Mouse (Mus musculus) heart, embryonic 10.5 days (tissue): ENCODE results near the gene Olfml2b. TPM values are rescaled to one million over a fixed set of nuclear protein-coding genes. Genes with fewer than 3 reads are reported as not detected.

Source experiments
- DNase-seq: peaks from one replicate; pipeline ENCODE4 v3.0.0-alpha.2; 2017; ENCODE audit warnings: low spot score
- H3K27ac ChIP-seq: fragments of 300-500 bp; sonication (generic); 2 replicates; pipeline ENCODE4 v1.5.1; 2016; ENCODE audit warnings: mild to moderate bottlenecking
- H3K27me3 ChIP-seq: fragments of 300-500 bp; sonication (generic); 2 replicates; pipeline ENCODE4 v1.6.1; 2016; ENCODE audit warnings: mild to moderate bottlenecking; ENCODE audit not compliant: poor library complexity, insufficient read depth, severe bottlenecking
- H3K36me3 ChIP-seq: fragments of 300-500 bp; sonication (generic); 2 replicates; pipeline ENCODE4 v1.6.1; 2016; ENCODE audit warnings: mild to moderate bottlenecking, moderate library complexity
- H3K4me1 ChIP-seq: fragments of 300-500 bp; sonication (generic); 2 replicates; pipeline ENCODE4 v1.6.1; 2016; ENCODE audit warnings: mild to moderate bottlenecking
- H3K4me3 ChIP-seq: fragments of 300-500 bp; sonication (generic); 2 replicates; pipeline ENCODE4 v1.5.1; 2016; ENCODE audit warnings: mild to moderate bottlenecking, moderate library complexity
- H3K9me3 ChIP-seq: fragments of 300-500 bp; sonication (generic); 2 replicates; pipeline ENCODE4 v1.6.1; 2016; ENCODE audit warnings: mild to moderate bottlenecking, moderate library complexity
- WGBS: fragments of 180-500 bp; shearing (Covaris S2); methylation state at CpG from one replicate; pipeline ENCODE4 v1.1.7; 2016; 5-methylcytosine and 5-hydroxymethylcytosine counted together
- polyA plus RNA-seq: library from polyadenylated mRNA; unstranded; fragments of >200 nt; fragmentation: Nextera tagmentation; extraction: Ambion mirVana; gene quantifications from 2 replicates; pipeline ENCODE4 v1.2.1, GENCODE M21; 2016

Gene Olfml2b
- polyA plus RNA-seq, 1 experiment from 2014 or later, result 31.4 TPM

DNA sequence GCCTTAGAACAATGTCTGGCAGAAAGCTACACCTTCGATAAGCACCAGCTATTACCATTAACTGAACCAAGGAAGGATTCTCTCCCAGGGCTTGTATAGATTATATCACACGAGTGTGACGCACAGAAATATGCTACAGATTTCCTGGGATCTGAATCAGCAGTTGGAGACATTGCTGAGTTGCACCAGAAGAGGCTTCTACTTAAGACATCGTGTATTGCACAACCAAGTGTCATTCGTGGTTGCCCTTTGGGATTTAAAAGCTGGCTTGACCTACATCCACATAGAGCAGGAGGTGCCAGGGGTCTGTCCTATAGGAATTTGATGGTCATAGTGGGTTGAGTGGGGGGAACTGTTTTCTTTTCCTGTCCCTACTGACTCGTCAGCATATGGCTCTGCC, 58.6 kb downstream of the Olfml2b start:
- H3K36me3 ChIP-seq, result peaks cover 4% of the 10 kb centered on the region; the same call in 1 of the 2 replicates
- H3K4me3 ChIP-seq, result no peak overlapping the region
- 88% methylated on average over 6 of the region's 6 CpGs for WGBS
- DNase-seq, result no peak
- peaks cover 1% of the 10 kb centered on the region; the same call in 1 of the 2 replicates for H3K4me1 ChIP-seq
- no peak overlapping the region for H3K27ac ChIP-seq
- H3K27me3 ChIP-seq, result no peaks in the 10 kb centered on the region
- no peaks in the 10 kb centered on the region for H3K9me3 ChIP-seq

DNA sequence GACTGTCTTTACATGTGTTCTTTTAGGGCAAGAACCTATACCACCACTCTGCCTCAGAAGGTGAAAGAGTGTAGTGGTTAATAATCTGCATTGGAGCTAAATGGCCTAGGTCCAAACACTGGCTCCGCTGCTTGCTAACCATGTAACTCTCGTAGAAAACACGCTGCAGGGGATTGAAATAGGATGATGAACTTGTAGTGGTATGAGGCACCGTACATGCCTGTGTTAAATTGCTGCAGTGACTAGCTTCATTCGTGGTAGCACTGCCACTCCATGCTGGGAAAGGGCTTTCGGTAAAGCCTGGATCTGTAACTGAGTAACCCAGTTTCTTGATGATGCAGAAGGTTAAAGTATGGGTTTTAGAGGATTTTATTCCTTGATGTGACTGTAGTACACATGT, 59.8 kb downstream of the Olfml2b start:
- WGBS, result 90% methylated on average over 6 of the region's 6 CpGs
- H3K27ac ChIP-seq, result no peak overlapping the region
- H3K4me1 ChIP-seq, result peaks cover 5% of the 10 kb centered on the region; the same call in 1 of the 2 replicates
- DNase-seq, result no peak
- H3K27me3 ChIP-seq, result no peaks in the 10 kb centered on the region
- H3K4me3 ChIP-seq, result no peak overlapping the region
- H3K36me3 ChIP-seq, result peaks cover 9% of the 10 kb centered on the region; the same call in 1 of the 2 replicates
- no peaks in the 10 kb centered on the region for H3K9me3 ChIP-seq

DNA sequence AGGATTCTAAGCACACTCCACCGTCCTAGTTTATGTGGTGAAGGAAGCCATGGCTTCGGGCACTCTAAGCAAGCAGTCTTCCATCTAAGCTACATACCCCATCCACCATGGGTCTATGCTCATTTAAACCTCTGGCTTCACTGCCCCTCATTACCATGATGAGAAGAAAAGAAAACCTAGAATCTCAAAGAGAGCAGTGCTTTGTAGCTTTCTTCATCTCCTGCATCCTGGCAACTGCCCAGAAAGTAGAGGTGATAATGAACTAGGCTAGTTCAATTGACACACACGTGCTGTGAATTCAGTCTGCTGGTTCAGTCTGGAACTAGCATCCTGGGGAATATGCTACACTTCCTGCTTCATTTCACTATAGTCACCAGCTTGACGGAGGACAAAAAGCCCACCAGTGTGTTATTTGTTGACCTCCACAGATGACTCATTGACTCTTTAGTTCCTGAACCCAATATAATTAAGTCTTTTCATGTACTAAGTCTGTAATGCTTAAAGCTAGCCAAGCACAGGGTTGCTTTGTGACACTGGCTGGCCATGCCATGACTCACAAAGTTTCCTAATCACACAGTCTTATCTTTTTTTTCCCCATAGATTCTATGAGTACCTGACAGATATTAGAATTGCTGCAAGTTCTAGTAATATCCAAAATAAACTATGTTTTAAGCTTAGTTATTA, 60.7 kb downstream of the Olfml2b start:
- no peak overlapping the region for H3K4me3 ChIP-seq
- no peaks in the 10 kb centered on the region for H3K9me3 ChIP-seq
- H3K27ac ChIP-seq, result no peak overlapping the region
- peaks cover 8% of the 10 kb centered on the region; the same call in 1 of the 2 replicates for H3K4me1 ChIP-seq
- DNase-seq, result no peak
- WGBS, result 75% methylated on average over 4 of the region's 4 CpGs
- H3K27me3 ChIP-seq, result no peaks in the 10 kb centered on the region
- H3K36me3 ChIP-seq, result peaks cover 15% of the 10 kb centered on the region

DNA sequence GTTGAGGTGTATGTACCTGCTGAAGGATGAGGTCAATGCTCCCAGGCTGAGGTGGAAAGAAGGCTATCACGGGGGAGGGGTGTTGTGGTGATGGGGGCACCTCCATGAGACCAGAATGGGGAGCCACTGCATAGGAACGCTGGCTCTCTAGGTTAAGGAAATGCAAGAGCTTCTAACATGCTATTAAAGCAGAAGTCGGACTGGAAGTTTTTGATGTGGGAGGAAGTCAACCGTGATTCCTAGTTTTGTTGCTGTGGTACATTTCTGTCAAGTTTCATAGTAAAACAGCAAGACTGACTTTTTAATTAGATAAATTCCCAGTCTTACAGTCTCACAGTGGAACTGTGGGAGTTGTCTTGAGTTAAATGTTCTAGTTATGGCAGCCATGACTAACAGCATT, 61.7 kb downstream of the Olfml2b start:
- no peak for DNase-seq
- Histone ChIP-seq H3K27ac (no peak overlapping the region), H3K4me3 (no peak overlapping the region), H3K9me3 (no peaks in the 10 kb centered on the region), H3K36me3 (peaks cover 15% of the 10 kb centered on the region), H3K27me3 (no peaks in the 10 kb centered on the region), H3K4me1 (peaks cover 8% of the 10 kb centered on the region; the same call in 1 of the 2 replicates)
- 90% methylated on average over 4 of the region's 4 CpGs for WGBS

DNA sequence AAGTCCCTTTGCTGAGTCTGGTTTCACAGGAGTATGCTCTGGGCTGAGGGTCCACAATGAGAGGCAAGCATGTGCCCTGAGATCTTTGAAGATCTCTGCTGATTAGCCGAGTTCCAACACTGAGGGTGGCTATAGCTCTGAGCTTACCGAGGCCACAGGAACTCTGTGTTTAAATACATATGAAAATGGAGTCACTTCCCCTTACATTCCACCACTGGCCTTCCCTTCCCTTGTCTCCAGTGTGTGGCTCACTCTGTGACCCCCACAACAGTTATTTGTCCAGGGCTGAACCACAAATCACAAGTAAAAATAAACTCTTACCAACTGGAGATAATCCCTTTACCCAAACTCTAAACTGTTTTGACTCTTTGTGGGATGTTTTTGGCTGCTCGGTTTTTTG, 64.7 kb downstream of the Olfml2b start:
- H3K27me3 ChIP-seq, result no peaks in the 10 kb centered on the region
- DNase-seq, result no peak
- H3K9me3 ChIP-seq, result no peaks in the 10 kb centered on the region
- 77% methylated on average over 3 of the region's 3 CpGs for WGBS
- H3K27ac ChIP-seq, result no peak overlapping the region
- H3K4me3 ChIP-seq, result no peak overlapping the region
- H3K4me1 ChIP-seq, result peaks cover 8% of the 10 kb centered on the region; the same call in 1 of the 2 replicates
- peaks cover 15% of the 10 kb centered on the region for H3K36me3 ChIP-seq

DNA sequence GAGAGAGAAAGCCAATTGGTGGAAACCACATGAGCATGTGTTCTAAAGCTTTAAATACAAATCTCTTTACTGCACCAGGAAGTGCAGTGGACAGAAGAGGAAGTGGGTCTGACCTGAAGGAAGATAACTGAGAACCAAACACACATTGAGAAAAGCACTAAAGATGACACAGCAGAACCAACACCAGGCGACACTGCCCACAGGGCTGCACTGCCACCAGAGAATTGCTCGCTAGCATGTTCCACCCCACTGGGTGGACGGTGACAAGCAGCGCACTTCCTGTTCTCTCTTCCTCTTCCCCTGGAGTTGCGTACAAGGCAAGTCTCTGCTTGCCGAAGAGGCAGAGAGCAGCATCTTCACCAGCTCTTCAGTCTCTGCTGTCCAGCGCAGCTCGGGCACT, 65.1 kb downstream of the Olfml2b start:
- no peak for DNase-seq
- WGBS, result 87% methylated on average over 8 of the region's 8 CpGs
- no peaks in the 10 kb centered on the region for H3K27me3 ChIP-seq

DNA sequence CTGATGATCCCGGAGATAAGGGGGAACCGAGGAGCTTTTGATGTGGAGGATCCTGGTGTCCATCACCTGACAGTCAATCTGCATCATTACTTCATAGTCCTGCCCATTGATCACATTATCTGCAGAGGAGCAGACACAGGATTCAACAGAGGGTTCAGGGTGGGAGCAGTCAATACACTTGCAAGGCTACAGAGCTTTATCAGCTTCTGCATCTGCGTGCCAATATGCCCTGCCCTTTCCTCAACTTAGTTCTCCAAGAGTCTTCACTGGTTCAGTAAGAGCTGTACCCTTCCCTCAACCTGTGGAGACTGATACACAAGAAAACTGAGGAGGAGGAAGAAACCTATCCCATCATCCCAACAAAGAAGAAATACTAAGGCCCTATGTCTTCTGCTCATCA, 65.6 kb downstream of the Olfml2b start:
- no peaks in the 10 kb centered on the region for H3K9me3 ChIP-seq
- WGBS, result 82% methylated on average over 3 of the region's 3 CpGs
- H3K4me3 ChIP-seq, result no peak overlapping the region
- peaks cover 15% of the 10 kb centered on the region for H3K36me3 ChIP-seq
- no peaks in the 10 kb centered on the region for H3K27me3 ChIP-seq
- DNase-seq, result no peak
- H3K4me1 ChIP-seq, result peaks cover 8% of the 10 kb centered on the region; the same call in 1 of the 2 replicates
- no peak overlapping the region for H3K27ac ChIP-seq

More for the DNA sequence above, 65.1 kb downstream of the Olfml2b start:
- peaks cover 8% of the 10 kb centered on the region; the same call in 1 of the 2 replicates for H3K4me1 ChIP-seq
- no peaks in the 10 kb centered on the region for H3K9me3 ChIP-seq
- no peak overlapping the region for H3K27ac ChIP-seq
- no peak overlapping the region for H3K4me3 ChIP-seq
- peaks cover 15% of the 10 kb centered on the region for H3K36me3 ChIP-seq

DNA sequence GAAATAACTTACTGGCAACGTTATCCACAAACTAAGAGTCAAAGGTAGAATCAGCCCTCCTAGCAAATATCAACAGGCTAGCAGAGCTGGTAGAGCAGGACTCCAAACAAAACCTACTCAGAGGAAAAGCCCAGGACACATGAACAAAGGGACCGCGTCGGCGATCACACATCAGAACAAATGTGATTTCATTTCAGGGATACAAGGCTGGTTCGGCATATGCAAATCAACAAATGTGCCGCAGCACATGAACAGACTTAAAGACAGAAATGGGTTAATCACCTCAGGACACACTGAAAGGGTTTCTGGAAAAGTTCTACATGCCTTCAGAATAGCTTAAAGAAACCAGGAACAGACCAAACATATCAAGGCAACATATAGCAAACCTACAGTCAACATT, 67.4 kb downstream of the Olfml2b start:
- H3K27me3 ChIP-seq, result no peaks in the 10 kb centered on the region
- peaks cover 15% of the 10 kb centered on the region for H3K36me3 ChIP-seq
- no peak overlapping the region for H3K4me3 ChIP-seq
- no peak overlapping the region for H3K27ac ChIP-seq
- no peaks in the 10 kb centered on the region for H3K9me3 ChIP-seq
- WGBS, result 91% methylated on average over 7 of the region's 7 CpGs
- H3K4me1 ChIP-seq, result peaks cover 8% of the 10 kb centered on the region; the same call in 1 of the 2 replicates
- DNase-seq, result no peak

DNA sequence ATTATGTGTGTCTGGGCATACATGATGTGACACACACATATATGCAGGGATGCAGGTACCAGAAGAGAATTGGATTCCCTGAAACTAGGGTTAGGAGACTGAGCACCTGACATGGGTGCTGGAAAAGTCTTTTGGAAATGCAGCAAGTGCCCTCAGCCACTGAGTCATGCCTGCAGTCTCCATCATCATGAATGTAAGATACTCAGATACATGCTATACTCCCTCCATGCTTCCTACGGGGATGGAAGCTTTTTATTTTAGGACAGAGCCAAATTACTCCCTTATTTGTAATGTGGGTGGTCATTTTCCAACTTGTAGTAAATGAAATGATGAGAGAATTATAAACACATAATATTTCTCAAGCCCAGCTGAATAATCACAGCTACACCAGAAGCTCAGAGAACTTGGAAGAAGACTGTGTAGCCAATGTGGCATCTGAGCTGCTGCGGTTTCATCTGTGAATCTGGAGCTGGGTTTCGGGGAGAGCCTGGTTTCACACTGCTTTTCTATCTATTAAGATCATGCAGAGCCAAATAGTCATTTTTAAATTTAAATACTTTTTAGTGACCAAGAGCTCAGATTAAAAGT, 73.0 kb downstream of the Olfml2b start:
- no peaks in the 10 kb centered on the region for H3K36me3 ChIP-seq
- H3K4me3 ChIP-seq, result no peak overlapping the region
- 92% methylated on average over 3 of the region's 3 CpGs for WGBS
- H3K4me1 ChIP-seq, result no peaks in the 10 kb centered on the region; the same call in 1 of the 2 replicates
- H3K9me3 ChIP-seq, result no peaks in the 10 kb centered on the region
- H3K27me3 ChIP-seq, result no peaks in the 10 kb centered on the region
- no peak for DNase-seq
- H3K27ac ChIP-seq, result no peak overlapping the region

DNA sequence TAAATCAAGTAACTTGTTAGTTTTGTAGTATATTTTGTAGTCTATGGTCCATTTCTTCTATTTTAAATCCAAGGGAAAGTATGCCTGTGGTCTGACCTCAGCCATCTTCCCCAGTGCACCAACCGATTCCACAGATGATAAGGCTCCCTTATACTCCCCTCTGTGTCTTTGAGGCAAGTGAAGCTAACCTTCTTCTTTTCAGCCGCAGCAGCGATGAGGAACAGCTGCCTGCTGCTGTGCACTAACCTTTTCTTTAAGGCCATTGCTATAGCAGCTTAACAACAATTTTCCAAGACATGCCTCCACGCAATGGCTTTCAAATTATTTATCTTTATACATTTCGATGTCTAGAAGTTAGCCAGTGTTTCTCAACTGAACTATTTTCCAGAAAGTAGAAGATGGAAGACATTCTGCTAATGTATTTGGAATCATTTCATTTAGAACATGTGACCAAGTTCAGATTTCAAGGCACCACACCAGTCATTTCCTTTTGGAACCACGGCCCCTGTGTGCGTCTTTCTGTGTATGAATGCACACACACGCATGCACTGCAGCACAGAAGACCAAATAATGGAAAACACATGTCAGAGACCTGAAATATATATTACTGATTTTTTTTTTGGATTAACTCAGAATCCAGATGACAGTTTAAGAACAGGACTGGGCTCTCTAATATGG, 73.9 kb downstream of the Olfml2b start:
- Histone ChIP-seq H3K27me3 (no peaks in the 10 kb centered on the region), H3K36me3 (no peaks in the 10 kb centered on the region), H3K4me3 (no peak overlapping the region), H3K27ac (no peak overlapping the region), H3K9me3 (no peaks in the 10 kb centered on the region), H3K4me1 (no peaks in the 10 kb centered on the region; the same call in 1 of the 2 replicates)
- 83% methylated on average over 8 of the region's 8 CpGs for WGBS
- DNase-seq, result no peak

DNA sequence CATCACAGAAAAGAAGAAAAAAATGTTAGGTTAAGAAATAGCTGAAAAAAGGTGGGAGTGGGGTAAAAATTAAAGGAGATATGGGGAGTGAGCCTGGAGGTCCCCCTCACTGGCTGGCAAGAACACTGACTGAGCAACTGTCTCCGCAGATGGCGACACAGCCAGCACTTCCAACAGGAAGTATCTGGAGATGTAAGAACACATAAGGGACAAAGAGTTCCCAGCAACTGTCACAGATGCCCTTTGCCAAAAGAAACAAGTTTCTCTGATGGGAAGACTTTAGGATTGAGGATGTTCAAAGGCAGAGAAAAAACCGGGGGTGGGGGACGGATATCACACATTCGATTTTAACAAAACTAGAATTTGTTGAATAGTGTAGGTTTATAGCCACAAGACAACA, 77.2 kb downstream of the Olfml2b start:
- H3K9me3 ChIP-seq, result no peaks in the 10 kb centered on the region
- no peaks in the 10 kb centered on the region for H3K27me3 ChIP-seq
- H3K4me1 ChIP-seq, result no peaks in the 10 kb centered on the region; the same call in 1 of the 2 replicates
- no peak overlapping the region for H3K27ac ChIP-seq
- no peaks in the 10 kb centered on the region for H3K36me3 ChIP-seq
- no peak overlapping the region for H3K4me3 ChIP-seq
- DNase-seq, result no peak
- WGBS, result 73% methylated on average over 5 of the region's 5 CpGs

DNA sequence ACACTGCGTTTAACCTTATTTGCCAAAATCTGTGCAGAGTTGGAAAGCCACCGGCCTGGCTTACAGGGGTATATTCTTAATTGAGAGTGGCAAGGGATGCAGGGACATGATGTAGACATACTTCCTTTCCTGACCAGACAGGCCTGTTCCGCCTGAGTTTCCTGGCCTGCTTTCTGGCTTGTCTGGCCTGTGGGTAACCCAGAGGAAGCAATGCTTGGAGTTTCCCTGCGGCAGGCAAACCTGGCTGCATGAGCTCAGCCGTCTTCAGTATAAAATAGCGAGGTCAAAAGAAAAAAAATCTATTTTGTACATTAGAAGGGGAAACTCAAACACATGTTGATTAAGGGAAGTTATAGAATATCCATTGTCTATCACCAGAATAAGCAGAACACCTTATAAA, 84.2 kb downstream of the Olfml2b start:
- no peaks in the 10 kb centered on the region for H3K9me3 ChIP-seq
- H3K27me3 ChIP-seq, result no peaks in the 10 kb centered on the region
- 0 out of 2 replicates have a peak, but pooled peaks cover 3% of the 10 kb centered on the region for H3K4me1 ChIP-seq
- no peak overlapping the region for H3K27ac ChIP-seq
- H3K4me3 ChIP-seq, result no peak overlapping the region
- DNase-seq, result no peak
- 79% methylated on average over 6 of the region's 6 CpGs for WGBS
- no peaks in the 10 kb centered on the region for H3K36me3 ChIP-seq
